Mouse (Mus musculus) intestine, embryonic 14.5 days (tissue): Measurements from ENCODE around the gene Scaf4. TPM values are rescaled to one million over a fixed set of nuclear protein-coding genes. Genes with fewer than 3 reads are reported as not detected.
"Not testable (repeated sequence)": the region's sequence is repeated elsewhere in the genome, so short reads cannot be mapped to it uniquely, and the experiment has no call there.

Experiments used
- ATAC-seq: fragments of 200-750 bp; cut with Nextera tagmentation; replicated peaks from 2 replicates; pipeline ENCODE4 v1.8.0; 2017; ENCODE audit warnings: low read depth, moderate number of reproducible peaks, moderate TSS enrichment, moderate library complexity; ENCODE audit not compliant: low FRiP score, low TSS enrichment
- DNase-seq: peaks from one replicate; pipeline ENCODE4 v3.0.0-alpha.2; 2018; ENCODE audit warnings: low spot score
- H3K27ac ChIP-seq: fragments of 300-500 bp; sonication (generic); 2 replicates; pipeline ENCODE4 v1.5.1; 2014; ENCODE audit warnings: low read depth, mild to moderate bottlenecking, control low read depth
- H3K27me3 ChIP-seq: fragments of 300-500 bp; sonication (generic); replicated peaks from 2 replicates; pipeline ENCODE4 v1.6.1; 2014; ENCODE audit warnings: low read length, control low read depth; ENCODE audit not compliant: control insufficient read depth, insufficient read depth
- H3K36me3 ChIP-seq: fragments of 300-500 bp; sonication (generic); 2 replicates; pipeline ENCODE4 v1.6.1; 2014; ENCODE audit warnings: low read length, control low read depth; ENCODE audit not compliant: control insufficient read depth, insufficient read depth
- H3K4me1 ChIP-seq: fragments of 300-500 bp; sonication (generic); replicated peaks from 2 replicates; pipeline ENCODE4 v1.6.1; 2014; ENCODE audit warnings: low read length, control low read depth, mixed read lengths; ENCODE audit not compliant: control insufficient read depth, insufficient read depth
- H3K4me2 ChIP-seq: fragments of 300-500 bp; sonication (generic); 2 replicates; pipeline ENCODE4 v1.6.1; 2014; ENCODE audit warnings: low read length
- H3K4me3 ChIP-seq: fragments of 300-500 bp; sonication (generic); 2 replicates; pipeline ENCODE4 v1.5.1; 2014; ENCODE audit warnings: low read depth, low read length, control low read depth, mixed read lengths
- H3K9ac ChIP-seq: fragments of 300-500 bp; sonication (generic); 2 replicates; pipeline ENCODE4 v1.6.1; 2014; ENCODE audit warnings: mild to moderate bottlenecking, low read length
- H3K9me3 ChIP-seq: fragments of 300-500 bp; sonication (generic); 2 replicates; pipeline ENCODE4 v1.6.1; 2016; ENCODE audit warnings: low read length, control low read depth; ENCODE audit not compliant: control insufficient read depth
- WGBS: fragments of 180-500 bp; shearing (Covaris S2); extraction: QIAGEN DNeasy Blood & Tissue Kit; methylation state at CpG from one replicate; pipeline ENCODE4 v1.1.7; 2014; 5-methylcytosine and 5-hydroxymethylcytosine counted together
- polyA plus RNA-seq: library from polyadenylated mRNA; unstranded; fragments of >200 nt; fragmentation: Nextera tagmentation; extraction: Ambion mirVana; gene quantifications from 2 replicates; pipeline ENCODE4 v1.2.1, GENCODE M21; 2014

The Scaf4 gene
- polyA plus RNA-seq, 1 experiment from 2014 or later: 27.9 TPM

DNA sequence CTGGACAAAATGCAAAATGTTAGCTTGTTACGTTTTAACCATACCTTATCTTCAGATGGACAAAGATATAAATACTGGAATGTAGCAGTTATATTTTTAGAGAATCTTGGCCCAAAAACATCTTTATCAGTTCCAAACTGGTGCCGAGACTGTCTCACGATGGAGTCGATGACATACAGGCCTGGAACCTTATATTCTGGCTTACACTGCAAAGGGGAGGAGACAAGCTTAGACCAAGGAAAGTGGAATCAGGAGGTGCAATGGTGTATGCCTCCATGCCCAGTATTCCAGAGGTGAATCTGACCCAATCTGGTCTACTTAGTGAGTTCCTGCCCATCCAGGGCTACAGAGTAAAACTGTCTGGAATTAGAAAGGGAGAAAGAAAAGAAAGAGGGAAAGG lies 24.2 kb downstream of the Scaf4 start:
- Histone ChIP-seq H3K36me3 (peaks cover 69% of the 10 kb centered on the region), H3K4me3 (no peak overlapping the region), H3K9me3 (no peaks in the 10 kb centered on the region), H3K4me2 (no peak overlapping the region), H3K27ac (no peak overlapping the region), H3K9ac (no peak overlapping the region), H3K4me1 (no peaks in the 10 kb centered on the region), H3K27me3 (no peaks in the 10 kb centered on the region)
- WGBS: 85% methylated on average over 4 of the region's 4 CpGs
- DNase-seq (no peak), ATAC-seq (no peak)

DNA sequence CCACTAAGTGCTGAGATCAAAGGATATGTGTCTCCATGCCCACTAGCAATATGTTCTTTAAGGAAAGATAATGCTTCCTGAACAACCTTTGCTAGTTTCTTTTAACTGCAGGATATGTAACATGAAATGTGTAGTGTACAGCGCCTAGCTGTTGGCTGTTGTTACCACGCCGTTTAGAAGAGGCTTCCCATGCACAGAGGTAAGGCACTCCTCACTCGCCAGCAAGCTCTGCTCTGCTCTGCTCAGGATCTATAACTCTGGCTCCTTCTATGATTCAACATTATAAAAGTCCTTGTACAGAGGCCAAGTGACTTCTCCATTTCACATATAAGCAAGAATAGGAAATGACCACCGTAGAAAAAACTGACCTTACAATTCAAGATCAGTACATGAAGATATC lies 24.7 kb downstream of the Scaf4 start:
- Histone ChIP-seq H3K4me3 (no peak overlapping the region), H3K9ac (no peak overlapping the region), H3K27me3 (no peaks in the 10 kb centered on the region), H3K27ac (no peak overlapping the region), H3K4me1 (no peaks in the 10 kb centered on the region), H3K9me3 (no peaks in the 10 kb centered on the region), H3K36me3 (peaks cover 73% of the 10 kb centered on the region), H3K4me2 (no peak overlapping the region)
- ATAC-seq: no peak
- WGBS: 91% methylated on average over 5 of the region's 5 CpGs
- DNase-seq: no peak

DNA sequence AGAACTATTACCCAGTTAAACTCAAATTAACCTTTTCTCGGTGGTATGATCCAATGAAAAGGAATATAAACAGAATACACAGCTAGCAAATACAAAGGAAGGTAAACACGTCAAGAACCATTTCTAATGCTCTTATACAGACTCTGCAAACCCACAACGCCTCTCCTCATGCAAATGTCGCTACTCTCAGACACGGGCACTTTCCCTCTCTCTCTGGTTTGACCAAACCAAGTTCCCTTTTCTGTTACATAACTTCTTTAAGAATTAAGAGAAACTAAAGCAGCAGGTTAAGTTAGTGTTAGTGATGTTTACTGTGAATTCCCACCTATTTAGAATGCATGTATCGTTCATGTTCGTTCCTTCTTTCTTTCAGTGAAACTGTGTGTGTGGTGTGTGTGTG lies 25.4 kb downstream of the Scaf4 start:
- no peak for ATAC-seq

DNA sequence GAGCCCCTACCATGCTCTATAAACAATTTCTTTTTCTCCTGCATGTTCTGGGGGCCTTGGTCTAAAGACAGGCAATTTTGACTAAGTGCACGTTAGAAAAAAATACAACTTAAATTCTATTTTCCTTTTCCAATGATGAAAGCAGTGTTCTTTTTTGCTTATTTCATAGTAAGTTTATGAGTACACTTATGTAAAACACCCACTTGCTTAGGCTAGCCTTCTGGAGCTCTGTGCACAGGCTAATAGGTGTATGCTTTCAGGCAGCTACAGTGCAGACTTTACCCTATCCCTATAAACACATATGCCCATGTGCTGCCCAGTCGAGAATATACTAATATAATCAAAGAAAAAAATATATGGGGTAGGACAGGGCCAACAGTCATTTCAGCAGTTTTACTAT lies 31.8 kb downstream of the Scaf4 start:
- no peaks in the 10 kb centered on the region for H3K27me3 ChIP-seq
- peaks cover 91% of the 10 kb centered on the region for H3K36me3 ChIP-seq
- ATAC-seq (no peak), DNase-seq (no peak)
- no peaks in the 10 kb centered on the region for H3K9me3 ChIP-seq
- H3K27ac ChIP-seq: no peak overlapping the region
- 89% methylated on average over 2 of the region's 2 CpGs for WGBS
- no peak overlapping the region for H3K4me2 ChIP-seq
- H3K9ac ChIP-seq: no peak overlapping the region
- no peak overlapping the region for H3K4me3 ChIP-seq
- H3K4me1 ChIP-seq: no peaks in the 10 kb centered on the region

More for the DNA sequence above, 25.4 kb downstream of the Scaf4 start:
- H3K4me3 ChIP-seq: no peak overlapping the region
- H3K9ac ChIP-seq: no peak overlapping the region
- H3K4me2 ChIP-seq: no peak overlapping the region
- H3K27me3 ChIP-seq: no peaks in the 10 kb centered on the region
- peaks cover 80% of the 10 kb centered on the region for H3K36me3 ChIP-seq
- no peaks in the 10 kb centered on the region for H3K4me1 ChIP-seq
- H3K9me3 ChIP-seq: no peaks in the 10 kb centered on the region
- DNase-seq: no peak
- 89% methylated on average over 7 of the region's 7 CpGs for whole genome bisulfite sequencing
- no peak overlapping the region for H3K27ac ChIP-seq

GRCm38 (mm10) chr16:90251256-90251655 lies 33.0 kb downstream of the Scaf4 start:
- H3K9me3 ChIP-seq: not testable (repeated sequence)

DNA sequence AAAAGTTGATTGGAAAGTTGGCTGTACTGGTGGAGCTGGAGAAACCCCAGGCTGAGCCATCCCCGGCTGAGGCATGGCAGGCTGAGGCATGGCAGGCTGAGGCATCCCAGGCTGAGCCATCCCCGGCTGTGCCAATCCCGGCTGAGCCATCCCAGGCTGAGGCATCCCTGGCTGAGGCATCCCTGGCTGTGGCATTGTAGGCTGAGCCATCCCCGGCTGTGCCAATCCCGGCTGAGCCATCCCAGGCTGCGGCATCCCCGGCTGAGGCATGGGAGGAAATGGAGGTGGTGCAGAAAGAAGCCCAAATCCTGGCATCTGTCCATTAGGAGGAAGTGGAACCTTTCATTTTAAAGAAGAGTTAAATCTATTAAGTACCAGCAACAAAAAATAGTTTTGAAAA lies 34.2 kb downstream of the Scaf4 start:
- no peaks in the 10 kb centered on the region for H3K9me3 ChIP-seq
- DNase-seq: no peak
- WGBS: 91% methylated on average over 7 of the region's 7 CpGs

More at GRCm38 (mm10) chr16:90251256-90251655, 33.0 kb downstream of the Scaf4 start:
- peaks cover 89% of the 10 kb centered on the region for H3K36me3 ChIP-seq
- not testable (repeated sequence) for H3K4me2 ChIP-seq, DNase-seq, H3K4me1 ChIP-seq, ATAC-seq, H3K9ac ChIP-seq, H3K27me3 ChIP-seq, H3K27ac ChIP-seq, H3K4me3 ChIP-seq
- 88% methylated on average over 3 of the region's 3 CpGs for WGBS

GRCm38 (mm10) chr16:90242426-90243304 lies 41.6 kb downstream of the Scaf4 start:
- ATAC-seq: no peak
- H3K36me3 ChIP-seq: peaks cover 90% of the 10 kb centered on the region

More for the DNA sequence above, 34.2 kb downstream of the Scaf4 start:
- ATAC-seq: no peak
- Histone ChIP-seq H3K36me3 (peaks cover 92% of the 10 kb centered on the region), H3K4me2 (no peak overlapping the region), H3K4me1 (no peaks in the 10 kb centered on the region), H3K4me3 (no peak overlapping the region), H3K9ac (no peak overlapping the region), H3K27ac (no peak overlapping the region), H3K27me3 (no peaks in the 10 kb centered on the region)

DNA sequence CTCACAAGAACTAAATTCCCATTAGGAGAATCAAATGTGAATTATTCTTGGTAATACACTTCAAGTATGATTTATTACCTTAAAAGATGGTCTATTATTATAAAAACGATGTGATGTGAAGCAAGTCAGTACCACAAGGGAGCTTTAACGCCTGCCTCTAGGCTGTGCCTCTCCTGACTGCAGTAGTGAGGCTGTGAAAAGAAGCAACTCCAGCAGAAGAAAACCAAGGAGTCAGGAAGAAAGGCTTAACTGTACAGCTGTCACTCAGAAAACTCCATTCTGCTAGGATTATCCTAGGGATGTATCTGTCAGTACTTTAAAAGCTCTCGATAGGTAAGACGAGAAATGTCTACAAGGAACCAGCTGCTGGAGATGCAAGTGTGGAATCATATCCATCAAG lies 42.4 kb downstream of the Scaf4 start:
- Histone ChIP-seq H3K27ac (no peak overlapping the region), H3K4me3 (no peak overlapping the region), H3K36me3 (peaks cover 82% of the 10 kb centered on the region), H3K27me3 (no peaks in the 10 kb centered on the region), H3K4me2 (no peak overlapping the region), H3K4me1 (no peaks in the 10 kb centered on the region), H3K9me3 (no peaks in the 10 kb centered on the region), H3K9ac (no peak overlapping the region)
- WGBS: 86% methylated on average over 4 of the region's 4 CpGs
- ATAC-seq: no peak
- no peak for DNase-seq

More at GRCm38 (mm10) chr16:90242426-90243304, 41.6 kb downstream of the Scaf4 start:
- Histone ChIP-seq H3K9ac (no peak overlapping the region), H3K4me1 (no peaks in the 10 kb centered on the region), H3K4me2 (no peak overlapping the region), H3K27ac (no peak overlapping the region), H3K4me3 (no peak overlapping the region), H3K27me3 (no peaks in the 10 kb centered on the region), H3K9me3 (no peaks in the 10 kb centered on the region)
- no peak for DNase-seq
- WGBS: 84% methylated on average over 17 of the region's 17 CpGs
